Mouse (Mus musculus): Measurements from ENCODE around the gene Pgf. TPM values are rescaled to one million over a fixed set of nuclear protein-coding genes. Genes with fewer than 3 reads are reported as not detected.

Pgf gene
- polyA plus RNA-seq (2014; fragmentation: Illumina TruSeq; extraction: RNeasy Lipid Tissue Mini Kit (QIAGEN cat#74804); ENCODE audit: low read depth, low replicate concordance): not detected

DNA sequence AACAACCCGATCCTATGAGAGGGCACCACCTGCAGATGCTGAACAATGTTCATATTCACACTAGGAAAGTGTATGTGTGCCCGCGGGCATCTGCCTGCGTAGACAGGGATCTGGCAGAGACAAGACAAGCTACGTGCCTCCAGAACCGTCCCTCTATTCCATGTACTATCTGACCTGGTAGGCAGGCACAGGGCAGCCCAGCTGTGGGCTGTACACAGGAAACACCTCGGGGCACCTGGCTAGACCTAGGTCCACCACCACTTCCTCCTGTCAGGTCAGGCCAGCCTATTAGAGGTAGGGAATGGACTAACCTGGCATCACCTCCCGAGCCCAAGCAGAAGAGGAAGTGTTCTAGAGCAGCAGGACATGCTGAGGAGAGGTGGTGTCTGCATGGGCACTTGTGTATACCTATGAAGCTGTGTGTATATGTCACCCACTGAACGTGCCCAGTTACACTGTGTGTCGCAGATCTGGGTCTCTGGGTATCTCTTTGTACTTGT is at the start of gene Pgf:
Pgf (minus strand) TSS at position 51 of the 500 bp plus-strand sequence.

DNA sequence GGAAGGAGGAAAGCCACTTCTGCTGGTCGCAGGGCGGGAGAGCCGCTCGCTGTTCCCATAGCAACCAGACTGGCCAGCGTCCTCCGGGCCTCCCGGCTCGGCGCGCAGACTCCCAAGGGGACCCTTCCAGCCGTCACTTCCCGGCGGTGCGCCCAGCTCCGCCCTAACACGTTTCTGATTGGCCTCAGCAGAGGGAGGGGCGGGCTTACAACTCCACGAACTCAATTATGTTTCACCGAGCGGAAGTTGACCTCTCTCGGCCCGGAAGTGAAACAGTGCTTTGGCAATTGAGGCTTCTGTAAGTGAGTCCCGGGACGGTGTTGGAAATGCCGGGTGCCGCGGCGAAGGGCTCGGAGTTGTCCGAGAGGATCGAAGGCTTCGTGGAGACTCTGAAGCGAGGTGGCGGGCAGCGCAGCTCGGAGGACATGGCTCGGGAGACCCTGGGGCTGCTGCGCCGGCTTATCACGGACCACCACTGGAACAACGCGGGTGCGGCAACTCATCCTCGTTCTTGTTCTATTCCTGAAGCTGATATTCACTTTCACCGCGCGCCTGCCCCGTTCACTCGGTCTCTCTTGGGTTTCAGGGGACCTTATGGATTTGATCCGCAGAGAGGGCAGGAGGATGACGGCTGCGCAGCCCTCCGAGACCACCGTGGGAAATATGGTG is 41.8 kb upstream of the Pgf start, which contains the start of gene Eif2b2:
Eif2b2 (plus strand) TSS at position 246 of the 669 bp plus-strand sequence.

DNA sequence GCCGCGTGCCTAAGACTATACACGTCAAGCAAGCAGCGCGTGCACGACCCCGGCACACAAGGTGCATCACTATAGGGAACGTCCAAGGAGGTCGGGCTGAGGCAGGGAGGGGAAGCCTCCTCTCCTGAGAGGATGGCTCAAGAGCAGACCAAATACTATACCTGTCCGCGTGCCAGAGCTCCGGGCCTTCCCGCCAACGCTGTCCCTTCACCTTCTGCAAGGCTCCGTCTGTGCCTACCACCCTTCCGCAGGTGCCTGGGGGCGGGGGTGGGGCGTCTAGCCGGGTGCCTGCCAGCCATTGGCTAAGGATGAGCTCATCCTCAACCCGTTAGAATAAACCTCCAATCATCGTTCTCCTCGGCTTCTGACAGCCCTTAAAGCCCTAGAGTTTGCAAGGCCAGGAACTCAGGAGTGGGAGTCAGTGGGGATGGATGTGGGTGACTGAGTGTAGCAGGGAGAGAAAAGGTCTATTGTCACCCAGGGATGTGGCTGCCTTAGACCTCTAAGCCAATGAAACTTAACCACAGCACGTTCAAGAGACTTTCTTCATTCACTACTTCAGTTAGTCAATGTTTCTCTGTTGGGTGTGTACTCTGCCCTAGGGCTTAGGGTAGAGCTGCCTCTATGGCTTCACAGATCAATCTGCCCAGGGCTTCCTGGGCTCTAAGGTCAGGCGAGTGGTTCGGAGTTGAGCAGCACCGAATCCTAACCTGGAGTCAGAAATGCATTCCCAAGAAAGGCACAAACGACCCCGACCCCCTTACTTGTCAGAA is 26.4 kb downstream of the Pgf start, which contains the start of gene Rps6kl1:
Rps6kl1 (minus strand) TSS at position 263 of the 773 bp plus-strand sequence.

Other genes with a start within 250 kb of the Pgf start
- gene Fcf1, start 206.9 kb downstream of the Pgf start, polyA plus RNA-seq (2014; fragmentation: Illumina TruSeq; extraction: RNeasy Lipid Tissue Mini Kit (QIAGEN cat#74804); ENCODE audit: low read depth, low replicate concordance): 118 TPM
- gene Arel1, start 206.9 kb downstream of the Pgf start, polyA plus RNA-seq (2014; fragmentation: Illumina TruSeq; extraction: RNeasy Lipid Tissue Mini Kit (QIAGEN cat#74804); ENCODE audit: low read depth, low replicate concordance): 22.9 TPM
- 66.6 TPM for gene Ylpm1, start 181.5 kb downstream of the Pgf start, polyA plus RNA-seq (2014; fragmentation: Illumina TruSeq; extraction: RNeasy Lipid Tissue Mini Kit (QIAGEN cat#74804); ENCODE audit: low read depth, low replicate concordance)
- 0.69 TPM for gene Prox2, start 67.0 kb downstream of the Pgf start, polyA plus RNA-seq (2014; fragmentation: Illumina TruSeq; extraction: RNeasy Lipid Tissue Mini Kit (QIAGEN cat#74804); ENCODE audit: low read depth, low replicate concordance)
- 205 TPM for gene Dlst, start 67.0 kb downstream of the Pgf start, polyA plus RNA-seq (2014; fragmentation: Illumina TruSeq; extraction: RNeasy Lipid Tissue Mini Kit (QIAGEN cat#74804); ENCODE audit: low read depth, low replicate concordance)
- not detected for gene Rps6kl1, start 26.5 kb downstream of the Pgf start, polyA plus RNA-seq (2014; fragmentation: Illumina TruSeq; extraction: RNeasy Lipid Tissue Mini Kit (QIAGEN cat#74804); ENCODE audit: low read depth, low replicate concordance)
- 2.1 TPM for gene Eif2b2, start 41.7 kb upstream of the Pgf start, polyA plus RNA-seq (2014; fragmentation: Illumina TruSeq; extraction: RNeasy Lipid Tissue Mini Kit (QIAGEN cat#74804); ENCODE audit: low read depth, low replicate concordance)
- gene Mlh3, start 92.8 kb upstream of the Pgf start, polyA plus RNA-seq (2014; fragmentation: Illumina TruSeq; extraction: RNeasy Lipid Tissue Mini Kit (QIAGEN cat#74804); ENCODE audit: low read depth, low replicate concordance): 18.1 TPM
- gene Acyp1, start 110.6 kb upstream of the Pgf start, polyA plus RNA-seq (2014; fragmentation: Illumina TruSeq; extraction: RNeasy Lipid Tissue Mini Kit (QIAGEN cat#74804); ENCODE audit: low read depth, low replicate concordance): 20.1 TPM
- gene Zc2hc1c, start 110.8 kb upstream of the Pgf start, polyA plus RNA-seq (2014; fragmentation: Illumina TruSeq; extraction: RNeasy Lipid Tissue Mini Kit (QIAGEN cat#74804); ENCODE audit: low read depth, low replicate concordance): 0.63 TPM
- gene Nek9, start 161.6 kb upstream of the Pgf start, polyA plus RNA-seq (2014; fragmentation: Illumina TruSeq; extraction: RNeasy Lipid Tissue Mini Kit (QIAGEN cat#74804); ENCODE audit: low read depth, low replicate concordance): 42.0 TPM
- gene Tmed10, start 197.1 kb upstream of the Pgf start, polyA plus RNA-seq (2014; fragmentation: Illumina TruSeq; extraction: RNeasy Lipid Tissue Mini Kit (QIAGEN cat#74804); ENCODE audit: low read depth, low replicate concordance): 321 TPM

Data from sigmoid colon, adult 10 weeks (tissue).